Mouse (Mus musculus) left cerebral cortex, adult 2 months (tissue): ENCODE measurements at regions not wholly inside any gene's neighbourhood (a gene's known extent, or its start where the extent isn't known, plus 50 kb on each side); places are given as distances from the start of the nearest gene placed in this dataset.

Experiments
- DNase-seq, 2 experiments: peaks; one replicate each; pipeline ENCODE4 v3.0.0; 2021 to 2022; ENCODE audit warnings: low spot score in 2 of 2, mixed read lengths in 1 of 2; ENCODE audit errors: extremely low spot score in 1 of 2
- H3K27ac ChIP-seq: fragments of 200-600 bp; 2 replicates; pipeline ENCODE4 v1.8.1; 2022
- H3K4me3 ChIP-seq: fragments of 200-600 bp; 2 replicates; pipeline ENCODE4 v1.8.1; 2022
- CTCF ChIP-seq: fragments of 200-600 bp; IDR thresholded peaks from 2 replicates; pipeline ENCODE4 v1.8.1; 2022; ENCODE audit warnings: antibody characterized with exemption, mild to moderate bottlenecking, moderate library complexity
- intact Hi-C: fragments of 180-260 bp; cut with DNase I; formaldehyde crosslinking; loops from one replicate; pipeline ENCODE4 v1.15.1; 2025

DNA sequence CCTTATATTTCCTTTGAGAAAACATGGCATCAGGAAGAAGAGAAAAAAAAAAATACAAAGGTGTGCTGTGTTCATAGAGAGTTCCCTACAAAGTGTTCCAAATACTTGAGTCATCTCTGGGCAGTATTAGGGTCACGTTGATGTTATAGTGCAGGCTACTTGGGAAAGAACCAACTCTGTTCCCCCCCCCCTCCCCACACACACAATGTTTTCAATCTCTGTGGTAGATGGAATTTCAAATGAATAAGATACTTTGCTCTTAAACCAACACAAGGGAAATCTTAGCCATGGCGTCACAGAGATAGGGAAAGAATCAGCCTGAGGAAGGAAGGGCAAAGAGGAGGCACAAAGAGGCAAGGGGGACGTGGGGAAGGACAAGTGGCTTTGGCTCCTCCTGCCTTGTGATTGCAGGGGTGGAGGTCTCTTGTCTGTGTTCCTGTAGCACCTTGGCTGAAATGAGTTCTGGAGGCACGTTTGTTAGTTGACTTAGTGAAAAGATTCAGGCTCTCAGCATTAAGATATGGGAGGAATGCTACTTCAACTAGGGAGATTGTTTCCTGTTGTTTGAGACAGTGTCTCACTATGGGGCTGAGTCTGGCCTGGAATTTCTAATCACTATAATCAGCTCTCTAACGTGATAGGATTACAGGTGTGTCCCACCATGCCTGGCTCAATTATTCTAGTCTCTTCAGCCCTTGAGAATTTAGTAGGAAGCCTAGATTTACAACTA lies 139.7 kb downstream of the Btg1 start:
- intact Hi-C loops, result no loop called here

DNA sequence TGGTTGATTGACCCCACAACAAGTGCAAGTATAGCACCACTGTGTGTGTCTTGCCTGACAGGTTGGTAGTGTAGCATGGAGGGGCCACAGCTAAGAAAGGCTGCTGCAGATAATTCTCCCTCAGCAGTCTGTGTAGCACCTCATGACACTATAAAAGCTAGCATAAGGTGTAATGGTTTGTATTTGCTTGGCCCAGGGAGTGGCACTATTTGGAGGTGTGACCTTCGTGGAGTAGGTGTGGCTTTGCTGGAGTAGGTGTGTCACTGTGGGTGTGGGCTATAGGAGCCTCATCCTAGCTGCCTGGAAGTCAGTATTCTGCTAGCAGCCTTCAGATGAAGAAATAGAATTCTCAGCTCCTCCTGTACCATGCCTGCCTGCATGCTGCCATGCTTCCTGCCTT lies 140.5 kb downstream of the Btg1 start:
- DNase-seq, result no peak
- Histone ChIP-seq H3K27ac (no peak overlapping the region), H3K4me3 (no peak overlapping the region)
- TF ChIP-seq CTCF, result no peak
- intact Hi-C loops, result no loop called here

More for the DNA sequence above, 139.7 kb downstream of the Btg1 start:
- Histone ChIP-seq H3K27ac (no peak overlapping the region), H3K4me3 (no peak overlapping the region)
- DNase-seq, result no peak
- no peak for TF ChIP-seq CTCF

DNA sequence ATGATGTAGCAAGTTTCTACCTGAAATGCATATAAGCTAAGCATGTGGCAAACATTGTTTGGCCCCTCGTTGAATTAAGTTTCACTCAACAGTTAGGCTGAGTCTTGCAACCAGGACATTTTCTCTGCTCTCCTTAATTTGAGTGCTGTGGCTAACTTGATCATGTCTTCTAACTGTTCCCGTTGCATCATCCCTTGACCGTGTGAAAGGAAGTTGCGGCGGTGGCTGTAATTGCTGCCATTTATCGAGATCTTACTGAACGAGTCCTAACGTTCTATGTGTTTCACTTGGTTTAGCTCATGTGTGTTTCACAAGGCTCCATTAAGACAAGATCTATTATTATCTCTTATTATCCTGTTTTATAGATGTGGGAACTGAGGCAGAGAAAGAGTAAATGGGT lies 144.8 kb downstream of the Btg1 start:
- DNase-seq, result no peak
- no peak overlapping the region for H3K27ac ChIP-seq
- no peak overlapping the region for H3K4me3 ChIP-seq
- TF ChIP-seq CTCF, result no peak
- intact Hi-C loops, result no loop called here

DNA sequence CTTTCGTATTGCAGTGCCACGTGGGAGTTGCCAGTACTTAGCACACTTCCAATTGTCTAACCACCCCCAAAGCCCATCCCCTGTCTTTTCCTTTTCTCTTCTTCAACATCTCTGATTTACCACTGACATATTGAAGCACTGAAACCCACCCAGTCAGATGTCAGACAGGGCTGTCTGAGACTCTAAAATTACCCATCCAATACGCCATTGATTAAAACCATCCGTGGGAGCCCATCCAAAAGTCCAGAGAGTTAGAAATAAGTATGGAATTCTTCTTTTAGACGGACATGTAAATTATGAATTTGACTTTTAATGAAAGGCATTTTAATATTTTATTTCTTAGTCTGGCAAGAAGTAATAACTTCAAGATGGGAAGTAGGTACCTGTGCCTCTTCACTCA lies 148.8 kb downstream of the Btg1 start:
- H3K4me3 ChIP-seq, result no peak overlapping the region
- intact Hi-C loops, result no loop called here
- no peak for DNase-seq
- H3K27ac ChIP-seq, result no peak overlapping the region
- no peak for TF ChIP-seq CTCF

GRCm38 (mm10) chr10:96778220-96778619 lies 161.4 kb downstream of the Btg1 start:
- TF ChIP-seq CTCF, result no peak
- Histone ChIP-seq H3K4me3 (no peak overlapping the region), H3K27ac (no peak overlapping the region)
- intact Hi-C loops, result no loop called here
- no peak for DNase-seq

GRCm38 (mm10) chr10:96783966-96784365 lies 167.2 kb downstream of the Btg1 start:
- no peak for DNase-seq
- intact Hi-C loops, result no loop called here

DNA sequence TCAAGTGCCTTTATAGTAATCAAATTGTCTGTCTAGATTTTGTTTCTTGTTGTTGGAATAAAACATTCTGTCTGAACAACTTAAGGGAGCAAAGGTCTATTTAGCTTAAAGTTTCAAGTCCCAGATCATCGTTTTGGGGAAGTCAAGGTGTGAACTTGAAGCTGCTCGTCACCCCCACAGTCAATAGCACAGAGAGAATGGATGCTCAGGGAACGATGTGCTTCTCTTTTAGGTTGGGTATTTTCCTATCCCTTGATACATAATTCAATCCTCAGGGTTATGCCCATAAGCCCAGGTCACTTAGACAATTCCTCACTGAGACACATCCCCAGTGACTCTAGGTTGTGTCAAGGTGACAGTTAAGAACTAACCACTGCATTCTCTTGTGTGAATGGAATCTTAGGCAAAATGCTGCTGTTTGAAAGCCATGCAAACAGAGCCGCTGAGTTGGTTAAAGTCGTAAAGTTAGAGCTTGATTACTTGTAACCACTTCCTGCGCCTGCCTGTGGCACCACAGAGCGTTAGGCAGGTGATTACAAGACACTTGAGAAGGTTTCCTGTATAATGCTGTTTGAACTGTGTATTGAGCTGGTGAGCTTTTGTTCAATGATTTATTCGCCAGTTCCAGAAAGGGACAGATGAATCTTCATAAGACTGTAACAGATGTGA lies 170.2 kb downstream of the Btg1 start:
- intact Hi-C loops, result no loop called here

More at GRCm38 (mm10) chr10:96783966-96784365, 167.2 kb downstream of the Btg1 start:
- TF ChIP-seq CTCF, result no peak
- Histone ChIP-seq H3K27ac (no peak overlapping the region), H3K4me3 (no peak overlapping the region)

GRCm38 (mm10) chr10:96787572-96787946 lies 170.8 kb downstream of the Btg1 start:
- H3K4me3 ChIP-seq, result no peak overlapping the region

More for the DNA sequence above, 170.2 kb downstream of the Btg1 start:
- no peak for DNase-seq
- H3K27ac ChIP-seq, result no peak overlapping the region
- no peak overlapping the region for H3K4me3 ChIP-seq
- no peak for TF ChIP-seq CTCF

DNA sequence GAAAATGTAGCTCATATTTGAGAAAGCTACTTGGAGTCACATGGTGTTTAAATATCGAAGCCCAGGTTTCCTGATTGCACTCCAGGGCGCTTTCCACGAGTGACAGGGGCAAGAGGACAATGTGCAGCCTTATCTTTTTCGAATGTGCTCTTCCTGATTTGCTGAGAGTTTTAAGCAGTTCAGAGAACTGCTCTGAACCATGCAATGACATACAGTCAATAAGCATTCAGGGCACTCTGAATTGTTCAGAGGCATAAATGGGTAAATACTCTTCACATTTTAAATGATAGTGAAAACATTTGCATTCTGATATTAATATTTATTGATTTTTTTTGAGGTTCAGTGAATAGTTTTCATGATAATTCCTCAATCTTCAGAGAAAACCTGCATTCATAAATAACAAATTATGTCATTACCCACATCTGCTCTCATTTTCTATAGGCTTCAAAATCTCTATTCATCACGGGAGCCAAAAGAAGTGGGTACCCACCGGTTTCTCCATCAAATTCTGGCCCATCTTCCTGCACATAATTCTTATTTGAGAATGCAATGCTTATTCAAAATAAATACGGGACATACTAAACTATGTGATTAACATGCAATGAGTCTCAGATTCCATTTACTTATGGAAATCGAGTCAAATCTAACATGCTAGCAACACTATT lies 171.7 kb downstream of the Btg1 start:
- DNase-seq, result no peak
- no peak for TF ChIP-seq CTCF
- no peak overlapping the region for H3K4me3 ChIP-seq
- no peak overlapping the region for H3K27ac ChIP-seq
- intact Hi-C loops, result no loop called here

More at GRCm38 (mm10) chr10:96787572-96787946, 170.8 kb downstream of the Btg1 start:
- TF ChIP-seq CTCF, result no peak
- intact Hi-C loops, result no loop called here
- no peak for DNase-seq
- no peak overlapping the region for H3K27ac ChIP-seq

DNA sequence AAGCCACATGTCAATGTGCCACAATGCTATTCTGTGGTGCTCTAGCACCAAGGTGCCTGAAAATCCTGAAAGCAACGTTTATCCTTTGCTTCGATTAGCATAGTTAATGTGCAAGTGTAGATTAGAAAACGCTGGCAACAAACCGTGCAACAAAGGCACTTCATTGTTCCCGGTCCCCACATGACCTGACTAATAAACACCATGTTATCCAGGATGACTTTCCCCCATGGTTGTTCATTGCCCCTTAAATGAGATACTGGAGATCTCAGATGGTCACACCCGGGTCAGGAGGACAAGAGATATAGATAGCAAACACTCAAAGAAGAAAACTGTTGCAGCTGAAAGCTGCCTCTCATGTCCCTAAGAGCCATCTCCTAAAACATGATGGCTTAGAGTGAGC lies 180.3 kb downstream of the Btg1 start:
- H3K4me3 ChIP-seq, result no peak overlapping the region
- intact Hi-C loops, result no loop called here
- no peak for TF ChIP-seq CTCF
- no peak overlapping the region for H3K27ac ChIP-seq
- DNase-seq, result no peak

GRCm38 (mm10) chr10:96800801-96801200 lies 184.0 kb downstream of the Btg1 start:
- DNase-seq, result no peak
- Histone ChIP-seq H3K4me3 (no peak overlapping the region), H3K27ac (no peak overlapping the region)
- intact Hi-C loops, result no loop called here
- TF ChIP-seq CTCF, result no peak

GRCm38 (mm10) chr10:96804030-96804784 lies 187.4 kb downstream of the Btg1 start:
- no peak overlapping the region for H3K4me3 ChIP-seq
- no peak for DNase-seq
- TF ChIP-seq CTCF, result no peak
- H3K27ac ChIP-seq, result no peak overlapping the region
- intact Hi-C loops, result no loop called here
